8 mouse cellular contexts compared by ENCODE assay signal in the genomic region with DNA sequence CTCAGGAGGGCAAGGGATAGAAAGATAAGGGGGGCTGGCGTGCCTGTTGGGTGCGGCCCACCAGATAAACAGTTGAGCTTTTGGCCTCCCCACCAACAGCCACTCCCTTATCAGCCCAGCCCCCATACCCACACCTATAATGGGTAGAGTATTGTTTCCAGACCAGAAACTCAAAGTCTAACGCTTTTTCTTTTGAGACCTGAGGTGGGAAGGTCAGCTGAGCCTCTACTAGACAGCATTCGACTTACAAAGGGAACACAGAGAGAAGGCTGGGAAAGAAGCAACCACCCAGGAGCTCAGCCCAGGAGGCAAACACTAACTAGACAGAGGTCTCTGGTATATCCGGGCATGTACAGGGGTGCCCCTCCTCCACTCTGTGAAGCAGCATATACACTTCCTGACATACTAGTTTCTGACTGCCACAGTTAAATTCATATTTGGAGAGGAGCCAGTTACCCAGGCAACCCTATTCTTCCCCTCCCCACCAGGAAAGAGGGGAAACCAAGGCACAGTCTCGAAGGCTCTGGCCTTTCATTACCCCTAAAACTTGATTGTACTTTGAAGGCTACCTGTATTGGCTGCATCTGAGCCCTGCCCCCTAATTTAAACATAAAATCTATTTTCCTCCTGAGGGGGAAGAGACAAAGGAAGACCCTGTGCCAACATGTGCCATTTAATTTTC. TPM values are rescaled to one million over a fixed set of nuclear protein-coding genes. Genes with fewer than 3 reads are reported as not detected.
DNase-seq lines count a peak whose midpoint lies in the region; ATAC-seq lines count a peak whose summit lies in the region.

No protein-coding gene starts in this region.

- peak overlapping the region; percentile 25 for H3K27ac ChIP-seq in kidney, embryonic 16.5 days (ENCODE audit: low read length)
- peak overlapping the region; percentile 90 for H3K27ac ChIP-seq in hindbrain, embryonic 15.5 days (replicated peaks)
- peak overlapping the region; percentile 98 for H3K27ac ChIP-seq in midbrain, embryonic 12.5 days (replicated peaks)

- H3K4me3 ChIP-seq in kidney, embryonic 16.5 days (ENCODE audit: low read length) = peak overlapping the region; percentile 68
- H3K4me3 ChIP-seq in hindbrain, embryonic 15.5 days = peak overlapping the region; percentile 78
- peak overlapping the region; percentile 81 for H3K4me3 ChIP-seq in midbrain, embryonic 12.5 days

- H3K4me2 ChIP-seq in kidney, embryonic 16.5 days (replicated peaks; ENCODE audit: low read depth, low read length) = peak overlapping the region; percentile 94
- peak overlapping the region; percentile 96 for H3K4me2 ChIP-seq in hindbrain, embryonic 15.5 days
- peak overlapping the region; percentile 92 for H3K4me2 ChIP-seq in midbrain, embryonic 12.5 days (replicated peaks)

- peaks cover 44% of the 10 kb centered on the region for H3K36me3 ChIP-seq in kidney, embryonic 16.5 days (ENCODE audit: insufficient read depth, low read length)
- H3K36me3 ChIP-seq in hindbrain, embryonic 15.5 days = peaks cover 38% of the 10 kb centered on the region
- peaks cover 45% of the 10 kb centered on the region for H3K36me3 ChIP-seq in midbrain, embryonic 12.5 days

- no peak for DNase-seq in kidney, postnatal 36 days
- peak; percentile 70 for DNase-seq in T-cell, adult 2 months (ENCODE audit: low spot score)
- DNase-seq in yolk sac, embryonic 10.5 days (ENCODE audit: low spot score) = peak; percentile 29
- DNase-seq in gastrocnemius, postnatal 4 days (ENCODE audit: low spot score in 2 of 2) = no peak
- no peak for DNase-seq in left cerebral cortex, adult 8-10 months (ENCODE audit: low spot score in 2 of 2)

- no peaks in the 10 kb centered on the region for H3K9me3 ChIP-seq in kidney, embryonic 16.5 days (ENCODE audit: low read length)
- H3K9me3 ChIP-seq in hindbrain, embryonic 15.5 days = no peaks in the 10 kb centered on the region
- H3K9me3 ChIP-seq in midbrain, embryonic 12.5 days = no peaks in the 10 kb centered on the region

- H3K27me3 ChIP-seq in kidney, embryonic 16.5 days (ENCODE audit: insufficient read depth, low read length) = no peaks in the 10 kb centered on the region
- no peaks in the 10 kb centered on the region for H3K27me3 ChIP-seq in hindbrain, embryonic 15.5 days
- H3K27me3 ChIP-seq in midbrain, embryonic 12.5 days = no peaks in the 10 kb centered on the region

- WGBS in kidney, embryonic 16.5 days = 28% methylated on average over 6 of the region's 6 CpGs
- WGBS in hindbrain, embryonic 15.5 days = 17% methylated on average over 6 of the region's 6 CpGs
- WGBS in midbrain, embryonic 12.5 days = 18% methylated on average over 6 of the region's 6 CpGs

- H3K4me1 ChIP-seq in kidney, embryonic 16.5 days (ENCODE audit: insufficient read depth, low read length) = peaks cover 52% of the 10 kb centered on the region
- peaks cover 56% of the 10 kb centered on the region for H3K4me1 ChIP-seq in hindbrain, embryonic 15.5 days (replicated peaks)
- H3K4me1 ChIP-seq in midbrain, embryonic 12.5 days = peaks cover 50% of the 10 kb centered on the region

- no peak for ATAC-seq in kidney, embryonic 16.5 days (ENCODE audit: low FRiP score, low TSS enrichment)
- ATAC-seq in hindbrain, embryonic 15.5 days (ENCODE audit: low FRiP score, low read depth) = no peak
- no peak for ATAC-seq in midbrain, embryonic 12.5 days (ENCODE audit: low FRiP score, low read depth)

- peak overlapping the region; percentile 81 for H3K9ac ChIP-seq in kidney, embryonic 16.5 days (replicated peaks; ENCODE audit: low read length)
- H3K9ac ChIP-seq in hindbrain, embryonic 15.5 days = peak overlapping the region; percentile 86
- peak overlapping the region; percentile 97 for H3K9ac ChIP-seq in midbrain, embryonic 12.5 days (replicated peaks)

RNA-seq across cellular contexts. Expression of a gene that starts 7.3 kb away (rescaled TPM):
- polyA plus RNA-seq in kidney, embryonic 16.5 days (2015; fragmentation: Nextera tagmentation; extraction: Ambion mirVana) = 34.2 and 36.2 TPM in 2 replicates
- 23.4 and 24.0 TPM in 2 replicates for polyA plus RNA-seq in hindbrain, embryonic 15.5 days (2015; fragmentation: Nextera tagmentation; extraction: Ambion mirVana)
- polyA plus RNA-seq in midbrain, embryonic 12.5 days (2016; fragmentation: Nextera tagmentation; extraction: Ambion mirVana) = 30.0 and 32.2 TPM in 2 replicates
- 10 to 100 TPM; 35.3 to 43.9 TPM for total RNA-seq in gastrocnemius, postnatal 4 days (2021)
- 10 to 100 TPM; 25.7 to 29.7 (median 26.8) TPM for total RNA-seq in left cerebral cortex, adult 8-10 months (2022)

RNA-seq across cellular contexts. Expression of a gene that starts 7.6 kb away (rescaled TPM):
- 57.0 and 88.2 TPM in 2 replicates for polyA plus RNA-seq in kidney, embryonic 16.5 days (2015; fragmentation: Nextera tagmentation; extraction: Ambion mirVana)
- 103 and 111 TPM in 2 replicates for polyA plus RNA-seq in hindbrain, embryonic 15.5 days (2015; fragmentation: Nextera tagmentation; extraction: Ambion mirVana)
- polyA plus RNA-seq in midbrain, embryonic 12.5 days (2016; fragmentation: Nextera tagmentation; extraction: Ambion mirVana) = 126 and 134 TPM in 2 replicates
- 10 to 100 TPM; 75.3 to 85.3 TPM for total RNA-seq in gastrocnemius, postnatal 4 days (2021)
- 100 to 1,000 TPM; 110 to 132 (median 120) TPM for total RNA-seq in left cerebral cortex, adult 8-10 months (2022)

RNA-seq across cellular contexts. Expression of a gene that starts 34.1 kb away (rescaled TPM):
- 9.8 and 10.5 TPM in 2 replicates for polyA plus RNA-seq in kidney, embryonic 16.5 days (2015; fragmentation: Nextera tagmentation; extraction: Ambion mirVana)
- polyA plus RNA-seq in hindbrain, embryonic 15.5 days (2015; fragmentation: Nextera tagmentation; extraction: Ambion mirVana) = 4.2 and 5.0 TPM in 2 replicates
- 2.9 and 4.0 TPM in 2 replicates for polyA plus RNA-seq in midbrain, embryonic 12.5 days (2016; fragmentation: Nextera tagmentation; extraction: Ambion mirVana)
- 1 to 10 TPM; 4.9 to 5.5 TPM for total RNA-seq in gastrocnemius, postnatal 4 days (2021)
- 1 to 10 TPM; 7.8 to 9.0 (median 8.5) TPM for total RNA-seq in left cerebral cortex, adult 8-10 months (2022)

RNA-seq across cellular contexts. Expression of a gene that starts 38.3 kb away (rescaled TPM):
- polyA plus RNA-seq in kidney, embryonic 16.5 days (2015; fragmentation: Nextera tagmentation; extraction: Ambion mirVana) = 85.7 and 93.2 TPM in 2 replicates
- polyA plus RNA-seq in hindbrain, embryonic 15.5 days (2015; fragmentation: Nextera tagmentation; extraction: Ambion mirVana) = 63.1 and 64.7 TPM in 2 replicates
- polyA plus RNA-seq in midbrain, embryonic 12.5 days (2016; fragmentation: Nextera tagmentation; extraction: Ambion mirVana) = 103 and 109 TPM in 2 replicates
- 10 to 100 TPM; 31.6 to 34.3 TPM for total RNA-seq in gastrocnemius, postnatal 4 days (2021)
- total RNA-seq in left cerebral cortex, adult 8-10 months (2022) = 10 to 100 TPM; 41.8 to 48.2 (median 46.0) TPM

RNA-seq across cellular contexts. Expression of a gene that starts 39.1 kb away (rescaled TPM):
- polyA plus RNA-seq in kidney, embryonic 16.5 days (2015; fragmentation: Nextera tagmentation; extraction: Ambion mirVana) = 20.9 and 21.9 TPM in 2 replicates
- 23.1 TPM in 2 replicates for polyA plus RNA-seq in hindbrain, embryonic 15.5 days (2015; fragmentation: Nextera tagmentation; extraction: Ambion mirVana)
- polyA plus RNA-seq in midbrain, embryonic 12.5 days (2016; fragmentation: Nextera tagmentation; extraction: Ambion mirVana) = 20.9 and 22.6 TPM in 2 replicates
- total RNA-seq in gastrocnemius, postnatal 4 days (2021) = 10 to 100 TPM; 16.0 to 19.0 TPM
- total RNA-seq in left cerebral cortex, adult 8-10 months (2022) = 10 to 100 TPM; 20.7 to 22.8 (median 21.7) TPM

Comparison
In these comparisons a context has a peak if more than half of its experiments do, and no peak if none do; other contexts are left out.
1. H3K27ac ChIP-seq: peak in every context shown above with its lines; median percentile 98 in midbrain, embryonic 12.5 days; 90 in hindbrain, embryonic 15.5 days; 25 in kidney, embryonic 16.5 days.
2. DNase-seq: peak in T-cell, adult 2 months (single experiment) and yolk sac, embryonic 10.5 days (single experiment); none in kidney, postnatal 36 days (0 of 2), gastrocnemius, postnatal 4 days (0 of 2) and left cerebral cortex, adult 8-10 months (0 of 2).
3. Peak in every context shown above with its lines, with median percentiles within 50 percentile points of each other: H3K4me2 ChIP-seq, H3K4me3 ChIP-seq and H3K9ac ChIP-seq.